Mouse (Mus musculus) stomach, embryonic 14.5 days (tissue): ENCODE measurements around the gene Csmd2. TPM values are rescaled to one million over a fixed set of nuclear protein-coding genes. Genes with fewer than 3 reads are reported as not detected.

Experiments
- ATAC-seq: fragments of 200-750 bp; cut with Nextera tagmentation; 2 replicates; pipeline ENCODE4 v1.8.0; 2017; ENCODE audit warnings: low read depth, moderate TSS enrichment; ENCODE audit not compliant: insufficient number of reproducible peaks, insufficient read depth, low FRiP score
- H3K27ac ChIP-seq: fragments of 300-500 bp; sonication (generic); 2 replicates; pipeline ENCODE4 v1.5.1; 2014; ENCODE audit warnings: mild to moderate bottlenecking, low read length, moderate library complexity, mixed read lengths
- H3K27me3 ChIP-seq: fragments of 300-500 bp; sonication (generic); 2 replicates; pipeline ENCODE4 v1.6.1; 2014; ENCODE audit warnings: low read length, control low read depth, mixed read lengths; ENCODE audit not compliant: control insufficient read depth, insufficient read depth
- H3K36me3 ChIP-seq: fragments of 300-500 bp; sonication (generic); 2 replicates; pipeline ENCODE4 v1.6.1; 2014; ENCODE audit warnings: mild to moderate bottlenecking, control low read depth, low read length, moderate library complexity, mixed read lengths; ENCODE audit not compliant: control insufficient read depth, insufficient read depth
- H3K4me1 ChIP-seq: fragments of 300-500 bp; sonication (generic); 2 replicates; pipeline ENCODE4 v1.6.1; 2014; ENCODE audit warnings: low read length, control low read depth, mixed read lengths; ENCODE audit not compliant: control insufficient read depth, insufficient read depth
- H3K4me2 ChIP-seq: fragments of 300-500 bp; sonication (generic); replicated peaks from 2 replicates; pipeline ENCODE4 v1.6.1; 2014; ENCODE audit warnings: low read depth, low read length, control low read depth
- H3K4me3 ChIP-seq: fragments of 300-500 bp; sonication (generic); 2 replicates; pipeline ENCODE4 v1.5.1; 2014; ENCODE audit warnings: low read depth, low read length, control low read depth
- H3K9ac ChIP-seq: fragments of 300-500 bp; sonication (generic); replicated peaks from 2 replicates; pipeline ENCODE4 v1.6.1; 2014; ENCODE audit warnings: low read depth, mild to moderate bottlenecking, control low read depth, low read length, moderate library complexity, mixed read lengths
- H3K9me3 ChIP-seq: fragments of 300-500 bp; sonication (generic); 2 replicates; pipeline ENCODE4 v1.6.1; 2016; ENCODE audit warnings: low read depth, low read length, control low read depth; ENCODE audit not compliant: control insufficient read depth
- WGBS: fragments of 180-500 bp; shearing (Covaris S2); extraction: QIAGEN DNeasy Blood & Tissue Kit; methylation state at CpG from one replicate; pipeline ENCODE4 v1.1.7; 2014; 5-methylcytosine and 5-hydroxymethylcytosine counted together
- polyA plus RNA-seq: library from polyadenylated mRNA; unstranded; fragments of >200 nt; fragmentation: Nextera tagmentation; extraction: Ambion mirVana; gene quantifications from 2 replicates; pipeline ENCODE4 v1.2.1, GENCODE M21; 2014

The Csmd2 gene
- polyA plus RNA-seq, 1 experiment from 2014 or later, result 0.36 TPM

GRCm38 (mm10) chr4:128368088-128368487 is 380.4 kb downstream of the Csmd2 start:
- H3K4me1 ChIP-seq, result no peaks in the 10 kb centered on the region
- no peaks in the 10 kb centered on the region for H3K9me3 ChIP-seq
- no peaks in the 10 kb centered on the region for H3K36me3 ChIP-seq
- 95% methylated on average over 6 of the region's 6 CpGs for WGBS
- no peak overlapping the region for H3K9ac ChIP-seq
- H3K4me3 ChIP-seq, result no peak overlapping the region
- H3K27ac ChIP-seq, result no peak overlapping the region
- no peaks in the 10 kb centered on the region for H3K27me3 ChIP-seq
- H3K4me2 ChIP-seq, result no peak overlapping the region
- ATAC-seq, result no peak

GRCm38 (mm10) chr4:128371766-128372165 is 384.1 kb downstream of the Csmd2 start:
- Histone ChIP-seq H3K27ac (no peak overlapping the region), H3K4me2 (no peak overlapping the region), H3K4me1 (no peaks in the 10 kb centered on the region), H3K9ac (no peak overlapping the region), H3K4me3 (no peak overlapping the region), H3K27me3 (no peaks in the 10 kb centered on the region), H3K9me3 (no peaks in the 10 kb centered on the region), H3K36me3 (no peaks in the 10 kb centered on the region)
- WGBS, result 66% methylated on average over 6 of the region's 6 CpGs
- ATAC-seq, result no peak

- H3K36me3 ChIP-seq, result no peaks in the 10 kb centered on the region
- no peaks in the 10 kb centered on the region for H3K9me3 ChIP-seq
- no peak overlapping the region for H3K4me3 ChIP-seq
- H3K9ac ChIP-seq, result no peak overlapping the region
- ATAC-seq, result no peak
- H3K27me3 ChIP-seq, result no peaks in the 10 kb centered on the region
- H3K4me1 ChIP-seq, result no peaks in the 10 kb centered on the region
- H3K4me2 ChIP-seq, result no peak overlapping the region
- WGBS, result 71% methylated on average over 6 of the region's 6 CpGs
- H3K27ac ChIP-seq, result no peak overlapping the region
These were observed 385.5 kb downstream of the Csmd2 start for GRCm38 (mm10) chr4:128373196-128373595.

GRCm38 (mm10) chr4:128374051-128374450 is 386.4 kb downstream of the Csmd2 start:
- no peak overlapping the region for H3K4me2 ChIP-seq

GRCm38 (mm10) chr4:128378946-128379345 is 391.3 kb downstream of the Csmd2 start:
- no peaks in the 10 kb centered on the region for H3K9me3 ChIP-seq
- H3K4me2 ChIP-seq, result no peak overlapping the region
- H3K9ac ChIP-seq, result no peak overlapping the region
- no peak overlapping the region for H3K4me3 ChIP-seq
- H3K27me3 ChIP-seq, result no peaks in the 10 kb centered on the region
- no peak for ATAC-seq
- 64% methylated on average over 2 of the region's 2 CpGs for WGBS
- no peaks in the 10 kb centered on the region for H3K4me1 ChIP-seq
- H3K27ac ChIP-seq, result no peak overlapping the region
- no peaks in the 10 kb centered on the region for H3K36me3 ChIP-seq

More at GRCm38 (mm10) chr4:128374051-128374450, 386.4 kb downstream of the Csmd2 start:
- Histone ChIP-seq H3K27ac (no peak overlapping the region), H3K4me3 (no peak overlapping the region), H3K9ac (no peak overlapping the region), H3K36me3 (no peaks in the 10 kb centered on the region), H3K4me1 (no peaks in the 10 kb centered on the region), H3K27me3 (no peaks in the 10 kb centered on the region), H3K9me3 (no peaks in the 10 kb centered on the region)
- 83% methylated on average over 5 of the region's 5 CpGs for WGBS
- ATAC-seq, result no peak

- Histone ChIP-seq H3K4me1 (no peaks in the 10 kb centered on the region), H3K27me3 (no peaks in the 10 kb centered on the region), H3K4me3 (no peak overlapping the region), H3K9me3 (no peaks in the 10 kb centered on the region), H3K9ac (no peak overlapping the region), H3K4me2 (no peak overlapping the region), H3K36me3 (no peaks in the 10 kb centered on the region), H3K27ac (no peak overlapping the region)
- WGBS, result 70% methylated on average over 6 of the region's 6 CpGs
- ATAC-seq, result no peak
These were observed 393.7 kb downstream of the Csmd2 start for GRCm38 (mm10) chr4:128381331-128381730.

GRCm38 (mm10) chr4:128383800-128384199 is 396.1 kb downstream of the Csmd2 start:
- no peaks in the 10 kb centered on the region for H3K27me3 ChIP-seq
- no peaks in the 10 kb centered on the region for H3K36me3 ChIP-seq
- no peak overlapping the region for H3K4me3 ChIP-seq
- no peak overlapping the region for H3K27ac ChIP-seq
- no peaks in the 10 kb centered on the region for H3K4me1 ChIP-seq
- H3K9me3 ChIP-seq, result no peaks in the 10 kb centered on the region
- no peak for ATAC-seq
- WGBS, result 90% methylated on average over 7 of the region's 7 CpGs
- no peak overlapping the region for H3K9ac ChIP-seq
- no peak overlapping the region for H3K4me2 ChIP-seq

GRCm38 (mm10) chr4:128391484-128391883 is 403.8 kb downstream of the Csmd2 start:
- Histone ChIP-seq H3K9me3 (no peaks in the 10 kb centered on the region), H3K4me3 (no peak overlapping the region), H3K9ac (no peak overlapping the region), H3K4me2 (no peak overlapping the region), H3K36me3 (no peaks in the 10 kb centered on the region), H3K4me1 (no peaks in the 10 kb centered on the region), H3K27ac (no peak overlapping the region), H3K27me3 (no peaks in the 10 kb centered on the region)
- 89% methylated on average over 5 of the region's 5 CpGs for WGBS
- ATAC-seq, result no peak

- no peak overlapping the region for H3K4me3 ChIP-seq
- H3K4me1 ChIP-seq, result no peaks in the 10 kb centered on the region
- WGBS, result 27% methylated on average over 3 of the region's 3 CpGs
- H3K9ac ChIP-seq, result no peak overlapping the region
- H3K4me2 ChIP-seq, result no peak overlapping the region
- no peak overlapping the region for H3K27ac ChIP-seq
- no peaks in the 10 kb centered on the region for H3K36me3 ChIP-seq
- no peaks in the 10 kb centered on the region for H3K27me3 ChIP-seq
- no peak for ATAC-seq
- H3K9me3 ChIP-seq, result no peaks in the 10 kb centered on the region
These were observed 404.6 kb downstream of the Csmd2 start for GRCm38 (mm10) chr4:128392279-128392678.
